Mouse (Mus musculus) WW6 (cell line): ENCODE measurements at regions not wholly inside any gene's neighbourhood (a gene's known extent, or its start where the extent isn't known, plus 50 kb on each side); places are given as distances from the start of the nearest gene placed in this dataset.
"Not testable (repeated sequence)": the region's sequence is repeated elsewhere in the genome, so short reads cannot be mapped to it uniquely, and the experiment has no call there.

Experiments used
- DNase-seq: peaks from one replicate; pipeline ENCODE4 v3.0.0-alpha.2; 2013; ENCODE audit warnings: low read depth, low spot score

- not testable (repeated sequence) for DNase-seq
These were observed 621.2 kb upstream of the Msl3l2 start for GRCm38 (mm10) chr10:55485396-55486025.

GRCm38 (mm10) chr10:55522706-55523105 lies 584.0 kb upstream of the Msl3l2 start:
- DNase-seq, result no peak

DNA sequence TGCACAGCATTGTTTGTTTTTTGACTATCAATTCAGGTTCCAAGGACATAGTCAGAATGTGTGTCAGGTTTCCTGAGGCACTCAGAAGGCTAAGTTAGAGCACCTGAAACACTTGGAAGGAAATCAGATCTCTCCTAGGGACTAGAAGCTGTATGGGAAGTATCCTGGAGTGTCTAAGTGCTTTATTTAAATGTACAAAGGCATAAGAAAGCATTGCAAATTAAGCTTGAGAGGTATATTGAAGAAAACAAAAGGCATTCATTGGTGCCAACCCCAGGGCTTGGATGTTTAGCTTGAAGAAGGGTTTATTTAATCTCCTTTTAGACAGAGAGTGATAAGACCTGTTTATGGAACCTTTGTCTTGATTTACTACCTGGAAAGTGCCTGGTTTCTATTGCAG lies 569.3 kb upstream of the Msl3l2 start:
- DNase-seq, result peak; percentile 9

- no peak for DNase-seq
These were observed 560.0 kb upstream of the Msl3l2 start for GRCm38 (mm10) chr10:55546441-55547430.

DNA sequence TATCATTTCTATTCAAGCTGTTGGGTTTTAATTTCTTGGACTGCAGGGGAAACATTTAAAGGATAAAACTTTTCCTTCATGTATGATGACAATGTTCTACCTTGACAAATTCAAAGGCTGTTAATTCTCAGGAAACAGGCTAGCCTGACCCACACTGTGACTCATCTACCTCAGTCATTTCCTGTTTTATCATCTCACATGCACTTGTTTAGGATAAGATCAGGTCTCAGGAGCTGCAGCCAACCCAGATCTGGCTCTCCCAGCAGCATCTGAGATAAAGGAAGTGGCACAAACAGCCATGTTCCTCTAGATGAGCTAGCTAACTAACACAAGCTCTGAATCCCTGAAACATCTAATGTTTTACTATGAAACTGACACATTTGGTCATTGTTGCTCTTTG lies 541.8 kb upstream of the Msl3l2 start:
- no peak for DNase-seq

GRCm38 (mm10) chr10:55572689-55573088 lies 534.0 kb upstream of the Msl3l2 start:
- DNase-seq, result no peak

DNA sequence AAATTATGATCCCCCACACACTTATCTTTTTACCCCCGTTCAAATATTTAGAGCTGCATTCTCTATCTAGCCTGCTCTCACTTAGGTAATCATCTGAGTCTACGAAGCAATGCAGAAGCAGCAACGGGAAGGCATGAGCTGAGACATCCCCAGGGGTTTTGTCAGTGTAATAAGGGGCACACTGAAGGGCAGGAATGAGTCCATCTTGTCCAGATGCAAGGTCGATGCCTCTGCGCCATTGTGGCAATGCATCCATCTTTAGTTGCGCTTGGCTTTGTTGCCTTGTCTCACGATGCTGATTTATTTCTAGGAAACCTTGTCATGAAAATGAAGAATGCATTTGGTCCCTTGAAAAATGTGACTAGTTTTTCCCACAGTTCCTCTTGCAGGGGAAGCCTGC lies 515.7 kb upstream of the Msl3l2 start:
- DNase-seq, result no peak

DNA sequence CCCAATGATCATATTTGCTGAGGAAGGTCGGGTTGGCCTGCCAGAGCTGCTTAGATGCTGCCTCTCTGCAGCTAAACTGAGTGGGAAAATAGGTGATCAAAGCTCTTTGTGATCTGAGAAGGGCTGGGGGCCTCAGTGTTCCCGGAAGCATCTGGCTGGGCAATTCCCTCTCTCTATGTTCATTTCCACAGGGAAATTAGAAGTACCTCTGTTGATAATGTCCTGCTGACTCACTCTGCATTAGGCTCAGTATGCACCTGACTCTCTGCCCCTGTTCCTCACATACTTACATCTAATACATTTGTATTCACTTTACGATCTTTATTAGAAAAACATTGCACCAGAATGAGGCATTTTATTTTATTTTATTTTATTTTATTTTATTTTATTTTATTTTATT lies 514.8 kb upstream of the Msl3l2 start:
- no peak for DNase-seq

GRCm38 (mm10) chr10:55624566-55625287 lies 482.0 kb upstream of the Msl3l2 start:
- no peak for DNase-seq

GRCm38 (mm10) chr10:55641332-55641731 lies 465.4 kb upstream of the Msl3l2 start:
- no peak for DNase-seq
